Mouse (Mus musculus) ES-E14 (cell line): Measurements from ENCODE around the gene Efcab3. TPM values are rescaled to one million over a fixed set of nuclear protein-coding genes. Genes with fewer than 3 reads are reported as not detected.
A peak's percentile ranks its signal among the peaks of the same experiment; 100 is the strongest.

Experiments
- DNase-seq: peaks from one replicate; pipeline ENCODE4 v3.0.0-alpha.2; 2013; ENCODE audit warnings: low read depth, low spot score
- H3K27ac ChIP-seq: 2 replicates; pipeline ENCODE4 v1.5.1; 2012; ENCODE audit warnings: low read depth, mild to moderate bottlenecking, low read length, moderate library complexity, mixed read lengths; ENCODE audit not compliant: poor library complexity, insufficient read depth, severe bottlenecking
- H3K36me3 ChIP-seq: 2 replicates; pipeline ENCODE4 v1.6.1; 2012; ENCODE audit warnings: mild to moderate bottlenecking, low read length, moderate library complexity, mixed read lengths; ENCODE audit not compliant: control insufficient read depth, poor library complexity, insufficient read depth, severe bottlenecking
- H3K4me1 ChIP-seq, 2 experiments: fragments of 150-350 bp in 1 of 2; sonication (generic) in 1 of 2; 2 replicates each; pipeline ENCODE4 v1.6.1; 2012; ENCODE audit warnings: low read length in 2 of 2, mild to moderate bottlenecking in 1 of 2, mixed read lengths in 1 of 2; ENCODE audit not compliant: control insufficient read depth in 2 of 2, insufficient read depth in 2 of 2, poor library complexity in 1 of 2
- H3K4me3 ChIP-seq, 2 experiments: fragments of 150-350 bp in 1 of 2; sonication (generic) in 1 of 2; 2 replicates each; pipeline ENCODE4 v1.5.1; 2012; ENCODE audit warnings: low read length in 2 of 2, low read depth in 1 of 2, mild to moderate bottlenecking in 1 of 2, mixed read lengths in 1 of 2; ENCODE audit not compliant: insufficient read depth in 1 of 2, poor library complexity in 1 of 2, severe bottlenecking in 1 of 2
- H3K9ac ChIP-seq: 2 replicates; pipeline ENCODE4 v1.6.1; 2012; ENCODE audit warnings: low read depth, mild to moderate bottlenecking, low read length, mixed read lengths; ENCODE audit not compliant: poor library complexity, insufficient read depth, severe bottlenecking
- H3K9me3 ChIP-seq: fragments of 150-350 bp; sonication (generic); 2 replicates; pipeline ENCODE4 v1.6.1; 2012; ENCODE audit warnings: low read depth, mild to moderate bottlenecking, low read length; ENCODE audit not compliant: control insufficient read depth, insufficient read depth
- CHD2 ChIP-seq: IDR thresholded peaks from 2 replicates; pipeline ENCODE4 v1.6.1; 2014; ENCODE audit warnings: mild to moderate bottlenecking, low read depth, low read length, inconsistent platforms
- HCFC1 ChIP-seq: IDR thresholded peaks from 2 replicates; pipeline ENCODE4 v1.6.1; 2012; ENCODE audit warnings: low read length, inconsistent platforms, borderline replicate concordance; ENCODE audit not compliant: insufficient read depth
- MAFK ChIP-seq: IDR thresholded peaks from 2 replicates; pipeline ENCODE4 v1.6.1; 2014; ENCODE audit warnings: mild to moderate bottlenecking, low read depth, low read length, inconsistent platforms; ENCODE audit not compliant: insufficient read depth
- ZC3H11A ChIP-seq: IDR thresholded peaks from 2 replicates; pipeline ENCODE4 v1.6.1; 2012; ENCODE audit warnings: low read depth, mild to moderate bottlenecking, inconsistent platforms, low read length, borderline replicate concordance
- ZNF384 ChIP-seq: IDR thresholded peaks from 2 replicates; pipeline ENCODE4 v1.6.1; 2012; ENCODE audit warnings: low read depth, low read length, inconsistent platforms
- in situ Hi-C, 2 experiments: fragments of 600-800 bp; cut with MboI; formaldehyde crosslinking; loops; one replicate each; pipeline ENCODE4 v1.15.1; 2025; ENCODE audit warnings: low sequenced_read_pairs in 2 of 2, inconsistent platforms in 1 of 2; ENCODE audit not compliant: unreplicated experiment in 2 of 2
- total RNA-seq: library from RNA; depleted of rRNA; stranded (reverse); fragments of 300-350 nt; gene quantifications from 2 replicates; pipeline ENCODE4 v1.2.3, GENCODE M21; 2012

Efcab3 gene
- total RNA-seq, 1 experiment, result 0.31 TPM

DNA sequence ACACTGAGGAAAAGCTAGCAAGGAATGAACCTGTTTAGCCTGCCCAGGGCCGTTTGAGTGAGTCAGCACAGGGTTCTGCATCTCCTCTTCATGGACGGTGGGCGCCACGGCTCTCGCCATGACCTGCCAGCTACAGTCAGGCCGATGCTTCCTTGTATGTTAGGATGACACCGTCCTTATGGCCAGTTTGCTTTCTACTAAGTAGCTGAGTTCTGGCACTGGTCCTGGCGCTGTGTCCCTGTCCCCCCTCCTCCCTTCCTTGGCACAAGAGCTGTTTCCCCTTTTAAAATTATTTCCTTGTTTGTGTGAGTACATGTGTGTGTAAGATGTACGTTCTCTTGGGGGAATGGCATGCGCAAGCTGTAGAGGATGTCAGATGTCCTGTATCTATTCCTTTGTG is 81.8 kb downstream of the Efcab3 start:
- DNase-seq, result no peak
- in situ Hi-C loops, result no loop called here
- peaks cover 0 to 3% of the 10 kb centered on the region in 2 experiments; a peak in 2 of 4 replicates for H3K4me1 ChIP-seq
- H3K27ac ChIP-seq, result no peak overlapping the region
- H3K9ac ChIP-seq, result no peak overlapping the region
- TF ChIP-seq ZC3H11A (no peak), ZNF384 (no peak), CHD2 (no peak), MAFK (no peak), HCFC1 (no peak)
- no peak overlapping the region for H3K4me3 ChIP-seq
- H3K36me3 ChIP-seq, result peaks cover 3% of the 10 kb centered on the region; the same call in 1 of the 2 replicates
- no peaks in the 10 kb centered on the region for H3K9me3 ChIP-seq

DNA sequence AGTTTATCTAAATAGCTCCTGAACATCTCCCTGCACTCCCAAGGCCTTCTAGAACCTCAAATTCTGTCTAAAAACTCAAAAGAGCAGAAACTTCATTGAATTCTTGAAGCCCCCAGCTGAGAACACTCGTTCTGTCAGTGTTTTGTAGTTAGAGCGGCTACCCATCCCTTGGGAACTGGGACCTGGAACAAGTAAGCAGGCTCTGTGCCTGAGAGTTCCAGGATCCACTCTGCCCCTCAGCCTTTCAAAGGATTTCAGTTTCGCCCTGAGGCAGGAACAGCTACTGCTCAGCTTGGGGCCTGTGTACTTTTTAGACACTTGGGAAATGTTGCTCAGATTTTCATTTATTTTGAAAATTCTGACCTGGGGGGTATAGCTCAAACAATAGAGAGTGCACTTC is 83.2 kb downstream of the Efcab3 start, which contains the start of gene Gm10842:
Gm10842 (plus strand) TSS at position 301 of the 400 bp plus-strand sequence.
- no peak for DNase-seq
- Histone ChIP-seq H3K9me3 (no peaks in the 10 kb centered on the region), H3K4me3 (no peak within 1 kb of the TSS), H3K9ac (no peak within 1 kb of the TSS), H3K27ac (no peak within 1 kb of the TSS), H3K4me1 (peaks cover 2 to 12% of the 10 kb centered on the region in 2 experiments; a peak in 3 of 4 replicates), H3K36me3 (no peaks in the 10 kb centered on the region)
- in situ Hi-C loops, result no loop called here
- TF ChIP-seq CHD2, result no peak
- TF ChIP-seq ZC3H11A, result no peak
- no peak for TF ChIP-seq HCFC1
- no peak for TF ChIP-seq ZNF384
- no peak for TF ChIP-seq MAFK

DNA sequence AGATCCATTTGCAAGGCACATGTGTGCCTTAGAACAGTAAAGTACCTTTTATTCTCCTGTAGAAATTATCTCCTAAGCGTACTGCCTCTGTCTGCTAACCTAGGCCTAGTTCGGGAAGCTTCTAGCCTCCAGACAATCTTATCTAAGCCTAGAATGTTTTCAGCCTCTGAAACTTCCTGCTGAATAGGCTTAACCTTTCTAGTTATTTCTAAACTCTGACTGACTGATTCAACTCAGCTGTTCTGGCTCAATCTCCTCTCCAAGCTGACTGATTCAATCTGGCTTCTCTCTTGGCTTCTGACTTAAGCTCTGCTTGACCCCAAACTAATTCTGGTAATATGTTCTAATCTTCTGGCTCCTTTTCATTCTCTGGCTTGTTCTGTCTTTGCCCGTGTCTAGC is 86.0 kb downstream of the Efcab3 start:
- no peak overlapping the region for H3K4me3 ChIP-seq
- in situ Hi-C loops, result no loop called here
- TF ChIP-seq ZNF384 (no peak), ZC3H11A (no peak), HCFC1 (no peak), MAFK (no peak), CHD2 (no peak)
- no peak overlapping the region; the same call in 1 of the 2 replicates for H3K27ac ChIP-seq
- H3K4me1 ChIP-seq, result peaks cover 4 to 31% of the 10 kb centered on the region in 2 experiments; a peak in 3 of 4 replicates
- peak overlapping the region; percentile 13; the same call in 1 of the 2 replicates for H3K9ac ChIP-seq
- H3K9me3 ChIP-seq, result no peaks in the 10 kb centered on the region
- no peak for DNase-seq
- H3K36me3 ChIP-seq, result no peaks in the 10 kb centered on the region

DNA sequence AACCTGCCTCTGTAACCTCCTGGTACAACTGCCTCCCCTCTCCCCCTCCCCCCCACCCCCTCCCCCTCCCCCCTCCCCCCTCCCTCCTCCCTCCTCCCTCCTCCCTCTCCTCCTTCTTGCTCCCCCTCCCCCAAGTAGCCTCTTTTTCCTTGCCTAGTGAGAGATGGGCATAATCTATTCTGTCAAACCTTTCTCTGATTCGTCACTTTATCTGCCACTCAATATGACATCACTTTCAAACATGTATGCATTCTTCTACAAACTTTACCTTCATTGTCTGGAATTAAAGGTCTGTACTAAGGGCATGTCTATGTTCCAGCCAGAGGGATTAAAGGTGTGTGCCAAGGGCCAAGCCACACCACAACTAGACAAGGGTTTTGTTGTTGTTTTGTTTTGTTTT is 86.4 kb downstream of the Efcab3 start:
- TF ChIP-seq ZNF384, result no peak
- TF ChIP-seq CHD2, result no peak
- TF ChIP-seq ZC3H11A, result no peak
- TF ChIP-seq HCFC1, result no peak
- no peak for TF ChIP-seq MAFK
- Histone ChIP-seq H3K27ac (no peak overlapping the region; the same call in 1 of the 2 replicates), H3K9me3 (no peaks in the 10 kb centered on the region), H3K9ac (no peak overlapping the region), H3K36me3 (no peaks in the 10 kb centered on the region), H3K4me3 (no peak overlapping the region), H3K4me1 (peaks cover 4 to 31% of the 10 kb centered on the region in 2 experiments; a peak in 3 of 4 replicates)
- in situ Hi-C loops, result loop anchor here in 1 of 2 experiments (25.0 kb wide), 1 partner anchor 1187 kb away; the partner anchor contains the start of genes Arf2 and Nsf
- no peak for DNase-seq

DNA sequence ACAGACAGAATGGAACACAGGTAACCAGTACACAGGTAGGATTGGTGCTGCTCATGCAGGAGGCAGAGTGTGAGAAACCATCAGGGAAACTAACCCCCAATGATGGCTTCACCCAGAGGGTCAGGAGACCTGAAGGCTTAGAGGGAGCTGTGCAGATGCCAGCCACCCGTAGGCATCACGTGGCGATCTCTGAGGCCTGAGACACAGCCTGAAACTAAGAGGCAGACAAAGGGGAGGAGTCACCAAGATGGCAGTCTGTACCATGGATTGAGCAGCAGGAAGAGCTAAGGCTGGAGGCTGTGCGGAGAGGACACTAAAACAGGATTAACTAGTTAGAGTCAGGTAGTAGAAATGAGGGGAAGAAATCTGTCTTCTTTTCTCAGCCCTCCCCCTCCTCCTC is 87.3 kb downstream of the Efcab3 start:
- H3K9ac ChIP-seq, result peak overlapping the region; percentile 65; the same call in 1 of the 2 replicates
- in situ Hi-C loops, result loop anchor here in 1 of 2 experiments (25.0 kb wide), 1 partner anchor 1188 kb away; the partner anchor contains the start of genes Arf2 and Nsf
- no peak for TF ChIP-seq MAFK
- no peak for TF ChIP-seq ZC3H11A
- no peak for TF ChIP-seq CHD2
- peaks cover 4 to 31% of the 10 kb centered on the region in 2 experiments; a peak in 3 of 4 replicates for H3K4me1 ChIP-seq
- peak overlapping the region in 1 of 2 experiments; percentile 22; a peak in 2 of 4 replicates for H3K4me3 ChIP-seq
- no peaks in the 10 kb centered on the region for H3K36me3 ChIP-seq
- H3K27ac ChIP-seq, result peak overlapping the region; percentile 77
- no peak for DNase-seq
- H3K9me3 ChIP-seq, result no peaks in the 10 kb centered on the region
